Mouse (Mus musculus): ENCODE measurements around the gene Ebf1. TPM values are rescaled to one million over a fixed set of nuclear protein-coding genes. Genes with fewer than 3 reads are reported as not detected.

The Ebf1 gene
- polyA plus RNA-seq, 1 experiment from 2014 or later, result 11.6 TPM

DNA sequence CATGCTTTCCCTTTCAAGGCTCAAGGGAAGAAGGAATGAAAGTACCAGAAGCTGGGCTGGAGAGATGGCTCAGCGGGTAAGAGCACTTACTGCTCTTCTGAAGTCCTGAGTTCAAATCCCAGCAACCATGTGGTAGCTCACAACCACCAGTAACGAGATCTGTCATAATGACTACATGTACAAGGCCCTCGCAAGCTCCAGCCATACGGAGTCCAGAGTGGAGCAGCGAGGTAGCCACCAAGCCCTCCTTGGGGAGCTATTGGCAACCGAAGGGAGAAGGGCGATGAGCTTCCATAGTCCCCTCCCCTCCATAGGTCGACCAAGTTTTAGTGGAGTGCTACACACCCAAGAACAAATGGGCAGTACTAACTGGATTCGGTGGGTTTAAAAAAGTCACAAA, 78.3 kb downstream of the Ebf1 start:
- ATAC-seq (ENCODE audit: insufficient read depth) (no peak), DNase-seq (no peak)
- no peak overlapping the region for H3K4me2 ChIP-seq
- H3K9me3 ChIP-seq (ENCODE audit: low read depth, low read length), result no peaks in the 10 kb centered on the region
- H3K27ac ChIP-seq (ENCODE audit: low read depth), result no peak overlapping the region
- H3K4me1 ChIP-seq (ENCODE audit: insufficient read depth), result peaks cover 7% of the 10 kb centered on the region; the same call in 1 of the 2 replicates
- H3K4me3 ChIP-seq (ENCODE audit: low read depth, low read length), result no peak overlapping the region
- no peak for TF ChIP-seq CTCF (IDR thresholded peaks at IDR 0.05; ENCODE audit: low read depth)
- H3K27me3 ChIP-seq (ENCODE audit: insufficient read depth, low read length), result no peaks in the 10 kb centered on the region
- WGBS, result 91% methylated on average over 9 of the region's 9 CpGs
- no peaks in the 10 kb centered on the region for H3K36me3 ChIP-seq (ENCODE audit: insufficient read depth)
- H3K9ac ChIP-seq, result no peak overlapping the region

DNA sequence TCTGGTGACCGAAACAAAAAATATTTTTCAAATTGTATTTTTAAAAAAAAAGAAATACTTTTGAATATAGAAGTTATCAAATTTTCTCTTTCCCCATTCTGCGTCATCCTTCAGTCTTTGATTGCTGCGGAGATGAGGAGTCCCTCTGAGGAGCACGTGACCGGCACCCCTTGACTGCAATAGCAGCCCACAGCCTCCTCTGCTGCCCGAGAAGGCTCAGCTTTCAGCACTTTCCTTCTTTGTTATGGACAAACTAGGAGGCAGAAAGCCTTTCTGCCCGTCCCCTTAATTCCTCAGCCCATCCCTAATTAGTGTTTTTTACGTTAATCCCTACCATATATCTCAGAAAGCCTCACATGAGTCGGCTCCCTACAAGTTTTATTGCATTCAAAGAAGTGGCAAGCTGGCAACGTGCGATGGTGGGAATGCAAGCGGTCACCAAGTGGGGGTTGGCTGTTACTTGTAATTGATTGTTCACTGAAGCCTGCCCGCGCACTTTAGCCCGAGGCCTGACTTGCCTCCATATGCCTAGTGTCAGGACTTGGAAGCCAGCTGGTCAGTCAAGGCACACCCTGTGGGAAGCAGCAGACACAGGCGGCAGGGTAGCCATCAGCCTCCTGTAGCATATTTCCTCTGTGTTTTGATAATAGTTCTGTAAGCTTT, 79.6 kb downstream of the Ebf1 start:
- TF ChIP-seq CTCF (IDR thresholded peaks at IDR 0.05; ENCODE audit: low read depth), result no peak
- Histone ChIP-seq H3K36me3 (ENCODE audit: insufficient read depth) (no peaks in the 10 kb centered on the region), H3K4me1 (ENCODE audit: insufficient read depth) (peaks cover 12% of the 10 kb centered on the region; the same call in 1 of the 2 replicates), H3K4me2 (peak overlapping the region; percentile 47), H3K27ac (ENCODE audit: low read depth) (peak overlapping the region; percentile 51; the same call in 1 of the 2 replicates), H3K27me3 (ENCODE audit: insufficient read depth, low read length) (no peaks in the 10 kb centered on the region), H3K9me3 (ENCODE audit: low read depth, low read length) (no peaks in the 10 kb centered on the region), H3K9ac (no peak overlapping the region), H3K4me3 (ENCODE audit: low read depth, low read length) (no peak overlapping the region)
- DNase-seq (peak; percentile 88), ATAC-seq (ENCODE audit: insufficient read depth) (peak; percentile 86)
- 9% methylated on average over 16 of the region's 16 CpGs for WGBS

DNA sequence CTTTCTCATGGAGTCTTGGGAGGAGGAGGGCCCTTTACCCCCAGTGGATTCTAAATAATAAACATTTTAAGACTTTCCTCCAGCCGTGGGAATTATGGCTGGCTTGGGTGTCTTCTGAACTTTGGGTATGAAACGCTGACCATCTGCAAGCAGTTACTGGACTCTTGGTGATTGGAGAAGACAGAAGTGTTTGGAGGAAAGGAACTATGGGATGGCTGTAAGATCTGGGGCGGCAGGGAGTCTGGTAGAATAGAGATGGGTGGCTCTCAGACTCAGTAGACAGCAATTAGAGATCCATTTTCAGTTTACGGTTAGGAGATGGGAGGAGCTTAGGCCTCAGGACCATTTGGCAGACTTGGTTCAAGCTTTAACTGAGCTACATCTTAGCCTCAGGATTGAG, 83.1 kb downstream of the Ebf1 start:
- H3K27ac ChIP-seq (ENCODE audit: low read depth), result no peak overlapping the region
- H3K9ac ChIP-seq, result no peak overlapping the region
- no peaks in the 10 kb centered on the region for H3K27me3 ChIP-seq (ENCODE audit: insufficient read depth, low read length)
- H3K4me1 ChIP-seq (ENCODE audit: insufficient read depth), result peaks cover 15% of the 10 kb centered on the region; the same call in 1 of the 2 replicates
- H3K36me3 ChIP-seq (ENCODE audit: insufficient read depth), result no peaks in the 10 kb centered on the region
- H3K9me3 ChIP-seq (ENCODE audit: low read depth, low read length), result no peaks in the 10 kb centered on the region
- peak; percentile 27 for DNase-seq
- no peak overlapping the region for H3K4me3 ChIP-seq (ENCODE audit: low read depth, low read length)
- no peak for TF ChIP-seq CTCF (IDR thresholded peaks at IDR 0.05; ENCODE audit: low read depth)
- no peak overlapping the region for H3K4me2 ChIP-seq
- no peak for ATAC-seq (ENCODE audit: insufficient read depth)
- 42% methylated on average over 4 of the region's 4 CpGs for WGBS

DNA sequence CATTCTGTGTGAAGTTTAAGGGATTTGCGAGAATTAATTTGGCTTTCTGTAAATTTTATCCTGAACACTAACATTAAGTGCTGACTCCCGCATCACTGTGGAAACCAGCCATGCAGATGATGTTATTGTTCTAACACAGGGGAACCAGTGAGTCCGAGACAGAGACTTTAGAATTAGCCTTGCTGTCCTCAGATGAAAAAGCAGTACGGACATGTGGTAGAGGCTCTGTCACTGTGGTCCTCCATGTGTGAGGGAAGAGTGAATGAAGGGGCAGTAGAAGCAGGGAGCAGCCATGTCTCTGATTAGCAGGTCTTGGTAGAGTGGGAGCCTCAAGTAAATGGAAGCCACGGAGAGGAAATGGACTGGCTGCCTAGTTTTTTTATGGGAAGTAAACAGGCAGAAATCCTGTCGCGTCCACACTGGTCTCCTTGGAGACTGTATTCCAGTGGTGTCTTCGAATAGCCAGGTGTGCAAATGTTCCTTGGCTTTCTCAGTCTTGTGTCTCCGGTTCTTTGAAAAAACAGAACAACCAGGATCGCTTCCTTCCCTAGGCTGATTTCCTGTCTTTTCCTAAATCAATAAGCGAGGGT, 84.2 kb downstream of the Ebf1 start:
- TF ChIP-seq CTCF (IDR thresholded peaks at IDR 0.05; ENCODE audit: low read depth), result no peak
- Histone ChIP-seq H3K4me2 (no peak overlapping the region), H3K27me3 (ENCODE audit: insufficient read depth, low read length) (no peaks in the 10 kb centered on the region), H3K27ac (ENCODE audit: low read depth) (no peak overlapping the region), H3K9me3 (ENCODE audit: low read depth, low read length) (no peaks in the 10 kb centered on the region), H3K4me3 (ENCODE audit: low read depth, low read length) (no peak overlapping the region), H3K36me3 (ENCODE audit: insufficient read depth) (no peaks in the 10 kb centered on the region), H3K4me1 (ENCODE audit: insufficient read depth) (peaks cover 15% of the 10 kb centered on the region; the same call in 1 of the 2 replicates), H3K9ac (no peak overlapping the region)
- ATAC-seq (ENCODE audit: insufficient read depth), result no peak
- 48% methylated on average over 11 of the region's 11 CpGs for WGBS
- DNase-seq, result no peak

DNA sequence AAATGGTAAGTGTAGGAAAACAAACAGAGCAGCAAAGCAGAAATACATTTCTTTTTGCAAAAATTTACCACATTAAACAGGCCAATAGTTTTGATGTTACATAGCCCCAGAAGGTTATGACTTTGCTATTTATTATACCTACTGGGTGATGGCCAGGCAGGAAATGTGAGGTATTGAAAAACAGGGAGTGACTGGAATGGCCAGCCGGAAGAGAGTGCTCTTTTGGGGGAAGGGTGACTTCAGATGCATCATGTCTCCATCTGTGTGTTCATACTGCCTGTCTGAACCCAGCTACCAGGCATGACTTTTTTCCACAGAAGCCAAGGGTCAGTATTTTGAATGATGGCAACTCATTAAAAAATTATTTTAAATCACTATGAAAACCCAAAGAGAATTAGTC, 84.7 kb downstream of the Ebf1 start:
- DNase-seq, result no peak
- H3K36me3 ChIP-seq (ENCODE audit: insufficient read depth), result no peaks in the 10 kb centered on the region
- H3K4me3 ChIP-seq (ENCODE audit: low read depth, low read length), result no peak overlapping the region
- no peak overlapping the region for H3K27ac ChIP-seq (ENCODE audit: low read depth)
- 33% methylated on average over 1 of the region's 1 CpGs for WGBS
- no peak for TF ChIP-seq CTCF (IDR thresholded peaks at IDR 0.05; ENCODE audit: low read depth)
- no peak for ATAC-seq (ENCODE audit: insufficient read depth)
- H3K4me1 ChIP-seq (ENCODE audit: insufficient read depth), result peaks cover 15% of the 10 kb centered on the region; the same call in 1 of the 2 replicates
- no peak overlapping the region for H3K4me2 ChIP-seq
- H3K9me3 ChIP-seq (ENCODE audit: low read depth, low read length), result no peaks in the 10 kb centered on the region
- H3K27me3 ChIP-seq (ENCODE audit: insufficient read depth, low read length), result no peaks in the 10 kb centered on the region
- no peak overlapping the region for H3K9ac ChIP-seq

DNA sequence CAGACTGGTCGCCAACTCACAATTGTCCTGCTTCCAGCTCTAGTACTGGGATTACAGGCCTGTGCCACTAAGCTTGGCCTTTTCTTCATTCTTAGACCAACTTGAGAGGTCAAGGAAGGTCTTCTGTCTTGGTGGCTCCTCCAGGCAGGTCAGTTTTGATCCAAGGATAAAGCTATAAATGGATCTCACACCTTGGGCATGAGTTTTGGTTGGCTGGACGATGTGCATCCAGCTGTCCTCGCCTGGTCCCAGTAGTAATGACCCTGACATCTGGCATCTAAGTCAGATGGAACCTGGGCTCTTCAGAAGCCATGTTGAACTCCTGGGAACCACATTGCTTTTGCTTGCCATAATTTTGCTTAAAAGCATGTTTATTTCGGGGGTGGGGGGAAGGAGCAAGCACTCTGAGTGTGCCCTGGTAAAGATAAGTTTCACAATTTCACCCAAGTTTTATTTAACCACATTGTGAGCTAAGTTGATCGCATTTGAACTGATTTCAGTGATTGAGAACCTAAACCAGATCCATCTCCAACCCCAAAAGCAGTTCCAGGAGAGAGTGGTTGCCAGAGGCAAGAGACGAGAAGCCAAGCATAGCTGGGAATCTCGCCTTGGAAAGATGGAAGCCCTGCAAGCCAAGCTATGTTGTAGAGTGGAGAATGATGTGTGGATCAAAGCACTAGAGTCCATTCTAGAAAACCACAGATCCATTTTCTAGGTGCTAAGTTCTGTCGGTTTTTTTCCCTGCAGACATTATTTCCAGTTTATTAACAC, 85.8 kb downstream of the Ebf1 start:
- 88% methylated on average over 8 of the region's 8 CpGs for WGBS
- ATAC-seq (ENCODE audit: insufficient read depth), result no peak
- H3K4me1 ChIP-seq (ENCODE audit: insufficient read depth), result peaks cover 16% of the 10 kb centered on the region; the same call in 1 of the 2 replicates
- H3K27ac ChIP-seq (ENCODE audit: low read depth), result no peak overlapping the region
- DNase-seq, result no peak
- H3K27me3 ChIP-seq (ENCODE audit: insufficient read depth, low read length), result no peaks in the 10 kb centered on the region
- no peaks in the 10 kb centered on the region for H3K9me3 ChIP-seq (ENCODE audit: low read depth, low read length)
- TF ChIP-seq CTCF (IDR thresholded peaks at IDR 0.05; ENCODE audit: low read depth), result no peak
- no peaks in the 10 kb centered on the region for H3K36me3 ChIP-seq (ENCODE audit: insufficient read depth)
- no peak overlapping the region for H3K9ac ChIP-seq
- no peak overlapping the region for H3K4me2 ChIP-seq
- H3K4me3 ChIP-seq (ENCODE audit: low read depth, low read length), result no peak overlapping the region

DNA sequence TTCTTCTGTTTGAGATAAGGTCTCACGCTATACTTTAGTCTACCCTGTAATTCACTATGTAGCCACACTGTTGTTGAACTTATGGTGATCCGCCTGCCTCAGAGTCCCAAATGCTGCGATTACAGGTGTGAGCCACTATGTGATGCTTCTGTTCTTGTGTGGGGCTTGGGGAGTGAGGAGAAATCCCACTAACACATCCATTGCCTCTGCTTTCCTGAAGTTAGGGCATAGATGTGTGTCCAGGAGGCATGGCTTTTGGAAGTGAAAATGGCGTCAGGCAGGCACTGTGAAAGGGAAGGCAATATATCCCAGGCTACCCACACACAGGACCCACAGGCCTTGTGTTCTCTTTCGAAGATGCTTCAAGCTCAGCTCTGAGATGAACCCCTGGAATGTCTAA, 86.8 kb downstream of the Ebf1 start:
- no peak for DNase-seq
- 88% methylated on average over 5 of the region's 5 CpGs for WGBS
- ATAC-seq (ENCODE audit: insufficient read depth), result no peak

More for the DNA sequence above, 86.8 kb downstream of the Ebf1 start:
- TF ChIP-seq CTCF (IDR thresholded peaks at IDR 0.05; ENCODE audit: low read depth), result no peak
- Histone ChIP-seq H3K9me3 (ENCODE audit: low read depth, low read length) (no peaks in the 10 kb centered on the region), H3K27ac (ENCODE audit: low read depth) (no peak overlapping the region), H3K4me3 (ENCODE audit: low read depth, low read length) (no peak overlapping the region), H3K9ac (no peak overlapping the region), H3K27me3 (ENCODE audit: insufficient read depth, low read length) (no peaks in the 10 kb centered on the region), H3K4me1 (ENCODE audit: insufficient read depth) (peaks cover 17% of the 10 kb centered on the region; the same call in 1 of the 2 replicates), H3K36me3 (ENCODE audit: insufficient read depth) (no peaks in the 10 kb centered on the region), H3K4me2 (no peak overlapping the region)
